7 mouse cellular contexts compared by ENCODE assay signal in genomic region chr14:118616698-118617311, GRCm38 (mm10).
DNase-seq lines count a peak whose midpoint lies in the region; ATAC-seq and TF ChIP-seq lines count a peak whose summit lies in the region.

No protein-coding gene starts in this region.

- no peaks in the 10 kb centered on the region for H3K27me3 ChIP-seq in cerebellum, adult 2 months (ENCODE audit: control insufficient read depth, insufficient read depth, low read length)
- H3K27me3 ChIP-seq in lung, embryonic 14.5 days (ENCODE audit: insufficient read depth, low read length), result no peaks in the 10 kb centered on the region

- H3K9me3 ChIP-seq in lung, embryonic 14.5 days (ENCODE audit: low read depth, low read length), result no peaks in the 10 kb centered on the region

- WGBS in cerebellum, adult 2 months, result 53% methylated on average over 12 of the region's 12 CpGs
- 67% methylated on average over 12 of the region's 12 CpGs for WGBS in lung, embryonic 14.5 days

- TF ChIP-seq CTCF in cerebellum, adult 2 months (IDR thresholded peaks at IDR 0.05; ENCODE audit: borderline replicate concordance, insufficient read depth, low read depth, low read length), result peak; percentile 91
- TF ChIP-seq CTCF in lung, embryonic 14.5 days (IDR thresholded peaks at IDR 0.05; ENCODE audit: low read depth), result peak; percentile 78

- ATAC-seq in lung, embryonic 14.5 days (ENCODE audit: insufficient read depth), result peak; percentile 41; the same call in 1 of the 2 replicates

- H3K4me1 ChIP-seq in cerebellum, adult 2 months (ENCODE audit: control insufficient read depth, insufficient read depth, low read length), result no peaks in the 10 kb centered on the region
- no peaks in the 10 kb centered on the region for H3K4me1 ChIP-seq in lung, embryonic 14.5 days (ENCODE audit: insufficient read depth)

- no peak overlapping the region for H3K4me2 ChIP-seq in lung, embryonic 14.5 days

- H3K27ac ChIP-seq in cerebellum, adult 2 months (ENCODE audit: insufficient read depth, low read length), result no peak overlapping the region
- H3K27ac ChIP-seq in lung, embryonic 14.5 days (ENCODE audit: low read depth), result no peak overlapping the region

- H3K4me3 ChIP-seq in cerebellum, adult 2 months (replicated peaks; ENCODE audit: insufficient read depth, low read depth, low read length), result no peak overlapping the region
- no peak overlapping the region for H3K4me3 ChIP-seq in lung, embryonic 14.5 days (ENCODE audit: low read depth, low read length)

- H3K9ac ChIP-seq in lung, embryonic 14.5 days, result no peak overlapping the region

- H3K36me3 ChIP-seq in lung, embryonic 14.5 days (ENCODE audit: insufficient read depth), result no peaks in the 10 kb centered on the region

- peak; percentile 71 for DNase-seq in CD4-positive, CD25-positive, alpha-beta regulatory T cell, adult 2 months (ENCODE audit: low read depth, low spot score)
- peak; percentile 42 for DNase-seq in MN1 (ENCODE audit: low spot score)
- DNase-seq in cerebellum, adult 2 months, result peak; percentile 48 to 56
- DNase-seq in frontal cortex, postnatal 36 days (ENCODE audit: low spot score in 2 of 2), result peak; percentile 64 to 78
- peak; percentile 74 for DNase-seq in kidney, postnatal 14 days
- DNase-seq in lung, embryonic 14.5 days, result peak; percentile 82
- peak; percentile 78 for DNase-seq in retina, embryonic 14.5 days (ENCODE audit: low spot score)

- no peak for TF ChIP-seq POLR2A in cerebellum, adult 2 months (IDR thresholded peaks at IDR 0.05; ENCODE audit: borderline replicate concordance, insufficient read depth, low read length)
